Mouse (Mus musculus): ENCODE measurements around the gene Eif4h.

- TF ChIP-seq CTCF (IDR thresholded peaks at IDR 0.05; ENCODE audit: low read depth), result no peak
- TF ChIP-seq EP300 (IDR thresholded peaks at IDR 0.05; ENCODE audit: low read depth), result no peak
These were observed at the start of gene Eif4h for GRCm38 (mm10) chr5:134639269-134639682.
